Mouse (Mus musculus) forebrain, postnatal 0 days (tissue): ENCODE results near the gene Ak3. TPM values are rescaled to one million over a fixed set of nuclear protein-coding genes. Genes with fewer than 3 reads are reported as not detected.
A peak's percentile ranks its signal among the peaks of the same experiment; 100 is the strongest.

Experiments used
- ATAC-seq: fragments of 200-750 bp; cut with Nextera tagmentation; 2 replicates; pipeline ENCODE4 v1.8.0; 2017; ENCODE audit warnings: mild to moderate bottlenecking, moderate library complexity
- DNase-seq: peaks from one replicate; pipeline ENCODE4 v3.0.0-alpha.2; 2015
- H3K27ac ChIP-seq: fragments of 300-500 bp; sonication (generic); 2 replicates; pipeline ENCODE4 v1.5.1; 2014; ENCODE audit warnings: low read depth, mild to moderate bottlenecking, antibody characterized with exemption, low read length, moderate library complexity, mixed read lengths
- H3K27me3 ChIP-seq: fragments of 300-500 bp; sonication (generic); 2 replicates; pipeline ENCODE4 v1.6.1; 2014; ENCODE audit warnings: mild to moderate bottlenecking, low read length, mixed read lengths; ENCODE audit not compliant: insufficient read depth
- H3K36me3 ChIP-seq: fragments of 300-500 bp; sonication (generic); 2 replicates; pipeline ENCODE4 v1.6.1; 2014; ENCODE audit warnings: mild to moderate bottlenecking, moderate library complexity; ENCODE audit not compliant: insufficient read depth
- H3K4me1 ChIP-seq: fragments of 300-500 bp; sonication (generic); 2 replicates; pipeline ENCODE4 v1.6.1; 2014; ENCODE audit warnings: antibody characterized with exemption; ENCODE audit not compliant: insufficient read depth
- H3K4me2 ChIP-seq: fragments of 300-500 bp; sonication (generic); 2 replicates; pipeline ENCODE4 v1.6.1; 2014; ENCODE audit warnings: low read depth, mild to moderate bottlenecking, moderate library complexity
- H3K4me3 ChIP-seq: fragments of 300-500 bp; sonication (generic); 2 replicates; pipeline ENCODE4 v1.5.1; 2014; ENCODE audit warnings: low read depth, low read length, mixed read lengths
- H3K9ac ChIP-seq: fragments of 300-500 bp; sonication (generic); 2 replicates; pipeline ENCODE4 v1.6.1; 2014; ENCODE audit warnings: mild to moderate bottlenecking
- H3K9me3 ChIP-seq: fragments of 300-500 bp; sonication (generic); 2 replicates; pipeline ENCODE4 v1.6.1; 2016; ENCODE audit warnings: low read length
- CTCF ChIP-seq: sonication (generic); IDR thresholded peaks from 2 replicates; pipeline ENCODE4 v1.5.1; 2016; ENCODE audit warnings: antibody characterized with exemption, control low read depth, low read depth
- WGBS: fragments of 180-500 bp; shearing (Covaris S2); extraction: QIAGEN DNeasy Blood & Tissue Kit; methylation state at CpG from one replicate; pipeline ENCODE4 v1.1.7; 2014; 5-methylcytosine and 5-hydroxymethylcytosine counted together
- polyA plus RNA-seq: library from polyadenylated mRNA; unstranded; fragments of >200 nt; fragmentation: Nextera tagmentation; extraction: Ambion mirVana; gene quantifications from 2 replicates; pipeline ENCODE4 v1.2.1, GENCODE M21; 2015
- total RNA-seq: library from RNA; depleted of rRNA; stranded (reverse); fragments of >200 nt; gene quantifications from 2 replicates; pipeline ENCODE4 v1.2.3, GENCODE M21; 2014; rRNA removed

Gene Ak3
- total and polyA plus RNA-seq, 2 experiments from 2014 or later: 68.2 to 76.5 TPM

GRCm38 (mm10) chr19:28994870-28995269 lies 52.9 kb downstream of the Ak3 start:
- Histone ChIP-seq H3K9me3 (no peaks in the 10 kb centered on the region), H3K4me2 (no peak overlapping the region; the same call in 1 of the 2 replicates), H3K4me1 (peaks cover 18% of the 10 kb centered on the region; the same call in 1 of the 2 replicates), H3K4me3 (no peak overlapping the region), H3K27me3 (no peaks in the 10 kb centered on the region), H3K36me3 (peaks cover 13% of the 10 kb centered on the region), H3K9ac (no peak overlapping the region), H3K27ac (peak overlapping the region; percentile 66)
- TF ChIP-seq CTCF: no peak
- ATAC-seq (peak; percentile 56), DNase-seq (peak; percentile 55)
- WGBS: 41% methylated on average over 7 of the region's 7 CpGs

DNA sequence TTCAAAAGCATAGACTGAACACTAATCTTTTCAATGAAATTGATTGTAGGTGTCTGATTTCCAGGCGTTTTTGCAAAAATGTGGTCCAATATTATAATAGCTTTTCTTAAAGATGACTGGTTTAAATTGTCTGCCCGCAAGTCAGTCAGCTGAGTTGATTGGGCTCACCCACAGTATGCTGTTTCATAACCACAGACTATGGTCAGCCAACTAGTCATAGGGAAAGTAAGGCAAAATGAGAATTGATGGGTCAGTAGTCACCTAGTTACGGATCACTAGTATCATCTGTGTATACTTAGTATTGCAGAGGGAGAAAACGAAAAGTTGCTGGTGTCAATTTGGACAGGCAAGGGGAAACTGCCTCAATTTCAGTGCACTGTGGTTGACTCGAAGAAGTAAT lies 56.4 kb downstream of the Ak3 start:
- H3K4me1 ChIP-seq: peaks cover 18% of the 10 kb centered on the region; the same call in 1 of the 2 replicates
- H3K27me3 ChIP-seq: no peaks in the 10 kb centered on the region
- no peaks in the 10 kb centered on the region for H3K9me3 ChIP-seq
- H3K4me3 ChIP-seq: peak overlapping the region; percentile 63
- peak overlapping the region; percentile 78 for H3K4me2 ChIP-seq
- H3K27ac ChIP-seq: peak overlapping the region; percentile 79; the same call in 1 of the 2 replicates
- TF ChIP-seq CTCF: no peak
- DNase-seq (no peak), ATAC-seq (no peak)
- peak overlapping the region; percentile 76; the same call in 1 of the 2 replicates for H3K9ac ChIP-seq
- peaks cover 10% of the 10 kb centered on the region for H3K36me3 ChIP-seq
- WGBS: 69% methylated on average over 5 of the region's 5 CpGs

GRCm38 (mm10) chr19:28990590-28991221 lies 57.1 kb downstream of the Ak3 start:
- no peaks in the 10 kb centered on the region for H3K27me3 ChIP-seq
- peak overlapping the region; percentile 76 for H3K9ac ChIP-seq
- peaks cover 18% of the 10 kb centered on the region; the same call in 1 of the 2 replicates for H3K4me1 ChIP-seq
- 2% methylated on average over 40 of the region's 41 CpGs for WGBS
- no peak for TF ChIP-seq CTCF
- H3K9me3 ChIP-seq: no peaks in the 10 kb centered on the region
- H3K4me2 ChIP-seq: peak overlapping the region; percentile 78
- peaks cover 9% of the 10 kb centered on the region for H3K36me3 ChIP-seq
- H3K27ac ChIP-seq: peak overlapping the region; percentile 79
- DNase-seq: peak; percentile 62
- peak overlapping the region; percentile 63 for H3K4me3 ChIP-seq
- peak; percentile 58 for ATAC-seq

GRCm38 (mm10) chr19:28990194-28990589 lies 57.6 kb downstream of the Ak3 start, which contains the start of gene Cdc37l1:
Gene Cdc37l1 (plus strand): TSS chr19:28990352.
- H3K9me3 ChIP-seq: no peaks in the 10 kb centered on the region
- DNase-seq (peak; percentile 93), ATAC-seq (peak; percentile 95)
- TF ChIP-seq CTCF: no peak
- peaks cover 4% of the 10 kb centered on the region for H3K36me3 ChIP-seq
- peak within 1 kb of the TSS; percentile 76 for H3K9ac ChIP-seq
- peaks cover 14% of the 10 kb centered on the region; the same call in 1 of the 2 replicates for H3K4me1 ChIP-seq
- under 1% methylated on average over 36 of the region's 37 CpGs for WGBS
- peak within 1 kb of the TSS; percentile 79 for H3K27ac ChIP-seq
- H3K4me2 ChIP-seq: peak within 1 kb of the TSS; percentile 78
- no peaks in the 10 kb centered on the region for H3K27me3 ChIP-seq
- peak within 1 kb of the TSS; percentile 63 for H3K4me3 ChIP-seq

- H3K36me3 ChIP-seq: 0 out of 2 replicates have a peak, but pooled peaks cover 3% of the 10 kb centered on the region
- H3K27ac ChIP-seq: no peak overlapping the region
- no peak for DNase-seq
- peak overlapping the region; percentile 63 for H3K4me3 ChIP-seq
- TF ChIP-seq CTCF: no peak
- no peak for ATAC-seq
- no peaks in the 10 kb centered on the region for H3K9me3 ChIP-seq
- no peaks in the 10 kb centered on the region for H3K27me3 ChIP-seq
- H3K4me2 ChIP-seq: peak overlapping the region; percentile 78
- H3K9ac ChIP-seq: peak overlapping the region; percentile 76; the same call in 1 of the 2 replicates
- H3K4me1 ChIP-seq: peaks cover 8% of the 10 kb centered on the region; the same call in 1 of the 2 replicates
- 76% methylated on average over 8 of the region's 8 CpGs for WGBS
Measured at GRCm38 (mm10) chr19:28989515-28989914, 58.2 kb downstream of the Ak3 start.

DNA sequence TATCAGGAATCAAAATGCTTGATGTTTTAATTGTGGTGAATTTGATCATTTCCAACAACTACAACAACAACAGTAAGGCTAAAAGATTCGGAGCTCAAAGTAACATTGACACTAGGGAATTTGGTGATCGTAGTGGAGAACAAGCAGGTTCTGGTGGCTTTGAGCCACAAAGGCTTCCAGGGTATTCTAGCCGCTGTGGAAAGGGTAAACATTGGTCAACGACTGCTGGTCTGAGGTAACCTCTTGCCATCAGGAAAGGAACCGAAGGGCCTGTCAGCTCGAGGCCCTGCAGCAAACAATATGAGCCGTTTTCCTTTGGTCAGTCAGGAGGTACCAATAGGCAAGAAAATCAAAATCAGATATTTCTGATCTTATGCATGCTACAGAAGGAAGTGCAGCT lies 65.1 kb downstream of the Ak3 start:
- no peak for TF ChIP-seq CTCF
- DNase-seq: no peak
- Histone ChIP-seq H3K36me3 (no peaks in the 10 kb centered on the region), H3K4me1 (no peaks in the 10 kb centered on the region), H3K27ac (no peak overlapping the region), H3K27me3 (no peaks in the 10 kb centered on the region), H3K4me2 (no peak overlapping the region), H3K9ac (no peak overlapping the region), H3K9me3 (no peaks in the 10 kb centered on the region), H3K4me3 (no peak overlapping the region)
- WGBS: 86% methylated on average over 7 of the region's 7 CpGs
- ATAC-seq: no peak

GRCm38 (mm10) chr19:28974862-28975611 lies 72.7 kb downstream of the Ak3 start:
- H3K4me3 ChIP-seq: peak overlapping the region; percentile 32
- 15% methylated on average over 35 of the region's 35 CpGs for WGBS
- peak; percentile 64 for DNase-seq
- peak; percentile 79 for ATAC-seq
- no peaks in the 10 kb centered on the region for H3K27me3 ChIP-seq
- H3K9ac ChIP-seq: peak overlapping the region; percentile 40; the same call in 1 of the 2 replicates
- H3K36me3 ChIP-seq: no peaks in the 10 kb centered on the region
- no peaks in the 10 kb centered on the region for H3K9me3 ChIP-seq
- peak overlapping the region; percentile 74 for H3K4me2 ChIP-seq
- TF ChIP-seq CTCF: peak; percentile 77
- no peaks in the 10 kb centered on the region for H3K4me1 ChIP-seq
- no peak overlapping the region for H3K27ac ChIP-seq

Other genes with a start within 250 kb of the Ak3 start
- 74.2 and 78.0 TPM in 2 replicates for gene Slc1a1, start 212.9 kb downstream of the Ak3 start, total RNA-seq
- gene Slc1a1, start 212.9 kb downstream of the Ak3 start, polyA plus RNA-seq: 34.9 and 49.2 TPM in 2 replicates
- 17.6 and 22.6 TPM in 2 replicates for gene Plpp6, start 84.0 kb downstream of the Ak3 start, total RNA-seq
- 13.2 and 17.8 TPM in 2 replicates for gene Plpp6, start 84.0 kb downstream of the Ak3 start, polyA plus RNA-seq
- gene 4430402I18Rik, start 80.2 kb downstream of the Ak3 start, total RNA-seq: 1.9 and 2.1 TPM in 2 replicates
- gene 4430402I18Rik, start 80.2 kb downstream of the Ak3 start, polyA plus RNA-seq: 4.1 and 4.7 TPM in 2 replicates
- 57.8 and 78.9 TPM in 2 replicates for gene Cdc37l1, start 57.6 kb downstream of the Ak3 start, total RNA-seq
- gene Cdc37l1, start 57.6 kb downstream of the Ak3 start, polyA plus RNA-seq: 23.8 and 30.7 TPM in 2 replicates
- 22.3 and 24.0 TPM in 2 replicates for gene Rcl1, start 53.4 kb upstream of the Ak3 start, total RNA-seq
- gene Rcl1, start 53.4 kb upstream of the Ak3 start, polyA plus RNA-seq: 29.6 and 31.8 TPM in 2 replicates
- gene Jak2, start 203.9 kb upstream of the Ak3 start, total RNA-seq: 52.5 and 54.2 TPM in 2 replicates
- gene Jak2, start 203.9 kb upstream of the Ak3 start, polyA plus RNA-seq: 12.4 and 13.2 TPM in 2 replicates